ENCODE assay signal across 7 mouse cellular contexts in the genomic region with DNA sequence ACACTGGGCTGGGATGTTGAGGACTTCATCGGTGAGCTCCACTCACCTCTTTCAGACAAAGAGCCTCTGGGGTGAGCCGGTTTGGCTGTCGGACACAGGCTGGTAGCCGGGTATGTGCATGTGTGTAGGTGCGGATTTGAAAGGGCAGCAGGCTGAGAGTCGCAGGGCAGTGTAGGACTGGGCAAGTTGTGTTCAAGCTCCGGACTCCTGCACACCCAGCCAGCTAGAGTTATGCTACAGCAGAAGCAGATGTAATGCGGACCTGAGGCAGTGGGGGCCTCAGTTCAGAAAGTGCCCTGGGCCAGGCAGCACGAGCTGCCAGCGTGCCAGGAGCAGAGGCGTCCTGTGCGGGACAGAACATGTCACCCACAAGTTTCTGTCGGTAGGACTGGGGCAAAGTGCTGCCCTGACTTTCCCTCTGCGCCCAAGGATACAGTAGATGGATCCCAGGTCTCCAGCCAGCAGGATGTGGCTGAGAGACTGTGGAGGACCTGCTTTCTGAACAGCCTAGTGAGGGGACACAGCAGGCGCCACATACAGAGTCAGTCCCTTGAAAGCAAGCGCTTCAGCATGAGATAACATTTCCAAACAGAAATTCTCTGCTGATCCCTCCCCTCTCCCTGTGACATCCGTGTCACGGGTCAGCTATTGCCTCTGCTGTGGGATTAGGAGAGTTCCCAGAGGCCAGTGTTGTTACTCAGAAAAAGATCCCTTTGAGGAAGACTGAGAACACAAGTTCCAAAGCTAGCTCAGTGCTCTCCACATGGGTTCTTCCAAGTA. TPM values are rescaled to one million over a fixed set of nuclear protein-coding genes. Genes with fewer than 3 reads are reported as not detected.
A peak's percentile ranks its signal among the peaks of the same experiment; 100 is the strongest.
DNase-seq lines count a peak whose midpoint lies in the region; ATAC-seq lines count a peak whose summit lies in the region.

No protein-coding gene starts in this region.

- H3K4me2 ChIP-seq in liver, embryonic 12.5 days: peak overlapping the region; percentile 62

- peak overlapping the region; percentile 37; the same call in 1 of the 2 replicates for H3K9ac ChIP-seq in liver, embryonic 12.5 days

- H3K36me3 ChIP-seq in hindbrain, embryonic 10.5 days: peaks cover 17% of the 10 kb centered on the region
- H3K36me3 ChIP-seq in liver, embryonic 12.5 days: no peaks in the 10 kb centered on the region

- DNase-seq in MN1 (ENCODE audit: low spot score): peak; percentile 26
- peak; percentile 50 for DNase-seq in embryo, embryonic 10.5 days (ENCODE audit: low spot score)
- DNase-seq in hindbrain, embryonic 10.5 days (ENCODE audit: low spot score): peak; percentile 18
- DNase-seq in thymus, postnatal 0 days (ENCODE audit: low spot score): peak; percentile 46
- no peak for DNase-seq in urinary bladder, postnatal 10 days (ENCODE audit: low spot score)
- DNase-seq in cerebellum, postnatal 25 days: no peak

- ATAC-seq in liver, embryonic 12.5 days: no peak

- peak overlapping the region; percentile 96 for H3K27ac ChIP-seq in hindbrain, embryonic 10.5 days
- 0 out of 2 replicates have a peak overlapping the region, but pooled peaks have one; percentile 49 for H3K27ac ChIP-seq in liver, embryonic 12.5 days

- 8% methylated on average over 18 of the region's 18 CpGs for WGBS in hindbrain, embryonic 10.5 days
- WGBS in liver, embryonic 12.5 days (ENCODE audit: insufficient replicate concordance): 41% methylated on average over 18 of the region's 18 CpGs

- H3K4me1 ChIP-seq in hindbrain, embryonic 10.5 days (replicated peaks): peaks cover 60% of the 10 kb centered on the region
- H3K4me1 ChIP-seq in liver, embryonic 12.5 days: peaks cover 27% of the 10 kb centered on the region

- peak overlapping the region; percentile 64 for H3K4me3 ChIP-seq in hindbrain, embryonic 10.5 days
- H3K4me3 ChIP-seq in liver, embryonic 12.5 days: peak overlapping the region; percentile 42

- H3K27me3 ChIP-seq in hindbrain, embryonic 10.5 days (ENCODE audit: insufficient read depth, poor library complexity, severe bottlenecking): no peaks in the 10 kb centered on the region
- no peaks in the 10 kb centered on the region; the same call in 1 of the 2 replicates for H3K27me3 ChIP-seq in liver, embryonic 12.5 days (replicated peaks)

- H3K9me3 ChIP-seq in hindbrain, embryonic 10.5 days: no peaks in the 10 kb centered on the region
- H3K9me3 ChIP-seq in liver, embryonic 12.5 days (replicated peaks): no peaks in the 10 kb centered on the region

RNA-seq across cellular contexts. Expression of gene Angptl2, which starts 1.0 kb away (rescaled TPM):
- polyA plus RNA-seq in hindbrain, embryonic 10.5 days (2016; fragmentation: Nextera tagmentation; extraction: Ambion mirVana): 26.0 and 26.7 TPM in 2 replicates
- 5.0 and 5.2 TPM in 2 replicates for polyA plus RNA-seq in liver, embryonic 12.5 days (2016; fragmentation: Nextera tagmentation; extraction: Ambion mirVana)
- 29.8 and 34.7 TPM in 2 replicates for polyA plus RNA-seq in thymus, postnatal 0 days (2015; fragmentation: Nextera tagmentation; extraction: Ambion mirVana)

Comparison
In these comparisons a context has a peak if more than half of its experiments do, and no peak if none do; other contexts are left out.
1. DNase-seq: peak in MN1 (single experiment), embryo, embryonic 10.5 days (single experiment), hindbrain, embryonic 10.5 days (single experiment) and thymus, postnatal 0 days (single experiment); none in urinary bladder, postnatal 10 days (single experiment) and cerebellum, postnatal 25 days (0 of 2).